Mouse (Mus musculus): ENCODE results near the gene Ankrd23. TPM values are rescaled to one million over a fixed set of nuclear protein-coding genes. Genes with fewer than 3 reads are reported as not detected.
A peak's percentile ranks its signal among the peaks of the same experiment; 100 is the strongest.

Gene Ankrd23
- polyA plus RNA-seq, 1 experiment from 2014 or later: 19.0 TPM

DNA sequence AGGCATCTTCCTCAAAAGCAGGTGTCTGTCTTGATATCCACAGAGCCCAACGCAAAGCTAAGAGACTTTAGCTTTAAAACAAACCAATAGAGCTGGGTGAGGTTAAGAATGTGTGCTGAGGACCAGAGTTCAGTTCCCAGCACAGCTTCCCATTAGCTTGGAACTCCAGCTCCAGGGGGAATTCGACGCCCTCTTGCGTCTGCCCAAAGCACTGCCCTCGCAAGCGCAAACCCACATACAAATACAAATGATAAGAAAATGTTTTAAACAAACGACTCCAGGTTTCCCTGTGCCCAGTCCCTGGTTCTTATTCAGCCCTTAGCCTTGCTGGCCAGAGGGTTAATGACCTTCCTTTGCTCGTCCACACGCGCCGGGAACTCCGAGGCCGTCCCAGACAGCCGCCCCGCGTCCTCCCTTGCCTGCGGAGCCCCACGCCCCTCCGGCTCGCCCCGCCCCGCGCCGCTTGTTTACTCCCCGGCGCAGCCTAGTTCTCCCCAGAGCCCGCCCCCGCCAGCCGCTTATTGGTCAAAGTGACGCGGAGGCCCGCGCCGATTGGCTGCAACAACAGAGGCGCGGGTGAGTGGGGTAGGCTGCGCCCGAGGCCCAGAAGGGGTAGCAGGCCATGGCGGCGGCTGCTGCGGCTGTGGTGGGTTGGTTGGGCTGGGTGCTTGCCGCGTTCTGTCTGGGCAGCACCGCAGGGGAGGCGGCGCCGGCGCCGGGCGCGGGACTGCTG is 25.2 kb downstream of the Ankrd23 start, which contains the start of gene Cnnm3:
Cnnm3 (plus strand) TSS at position 579 of the 733 bp plus-strand sequence.
- ATAC-seq: peak; percentile 97
- no peaks in the 10 kb centered on the region for H3K27me3 ChIP-seq

GRCm38 (mm10) chr1:36508238-36508637 is 28.4 kb downstream of the Ankrd23 start:
- no peak for ATAC-seq
- Histone ChIP-seq H3K9ac (replicated peaks) (no peak overlapping the region), H3K27me3 (no peaks in the 10 kb centered on the region), H3K4me1 (replicated peaks) (peaks cover 6% of the 10 kb centered on the region), H3K27ac (no peak overlapping the region), H3K4me3 (replicated peaks) (no peak overlapping the region), H3K9me3 (no peaks in the 10 kb centered on the region), H3K4me2 (replicated peaks) (no peak overlapping the region), H3K36me3 (peaks cover 15% of the 10 kb centered on the region)
- 92% methylated on average over 5 of the region's 5 CpGs for WGBS

More for the DNA sequence above, 25.2 kb downstream of the Ankrd23 start, which contains the start of gene Cnnm3:
- Histone ChIP-seq H3K36me3 (peaks cover 16% of the 10 kb centered on the region), H3K9ac (replicated peaks) (peak within 1 kb of the TSS; percentile 86), H3K4me2 (replicated peaks) (peak within 1 kb of the TSS; percentile 97), H3K4me1 (replicated peaks) (peaks cover 34% of the 10 kb centered on the region), H3K4me3 (replicated peaks) (peak within 1 kb of the TSS; percentile 95), H3K27ac (peak within 1 kb of the TSS; percentile 99), H3K9me3 (no peaks in the 10 kb centered on the region)
- 2% methylated on average over 40 of the region's 51 CpGs for WGBS

- 0 out of 2 replicates have a peak, but pooled peaks have one; percentile 44 for ATAC-seq
Observed at GRCm38 (mm10) chr1:36501261-36501660, 35.4 kb downstream of the Ankrd23 start.

DNA sequence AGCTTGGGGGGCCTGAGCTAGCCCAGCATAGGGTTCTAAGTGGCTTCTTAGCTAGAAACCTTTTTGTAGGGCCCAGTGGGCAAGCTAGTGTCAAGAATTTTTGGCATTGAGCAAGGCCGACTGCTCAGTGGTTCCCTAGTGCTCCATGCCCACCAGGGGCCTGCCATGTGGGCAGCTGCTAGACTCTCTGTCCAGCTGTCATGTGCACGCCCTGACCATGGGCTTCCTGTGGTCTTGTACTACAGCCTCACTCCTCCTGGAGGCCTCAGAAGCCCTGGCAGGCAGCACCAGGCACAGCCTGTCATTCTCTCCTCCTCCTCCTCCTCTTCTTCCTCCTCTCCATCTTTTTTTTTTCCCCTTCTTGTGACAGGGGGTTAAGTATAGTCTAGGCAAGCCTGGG is 39.4 kb downstream of the Ankrd23 start:
- no peak for ATAC-seq
- H3K36me3 ChIP-seq: peaks cover 15% of the 10 kb centered on the region; the same call in 1 of the 2 replicates
- no peak overlapping the region for H3K9ac ChIP-seq (replicated peaks)

More at GRCm38 (mm10) chr1:36501261-36501660, 35.4 kb downstream of the Ankrd23 start:
- H3K4me3 ChIP-seq (replicated peaks): no peak overlapping the region
- no peak overlapping the region for H3K9ac ChIP-seq (replicated peaks)
- H3K27ac ChIP-seq: no peak overlapping the region
- no peaks in the 10 kb centered on the region for H3K9me3 ChIP-seq
- whole genome bisulfite sequencing: 5% methylated on average over 3 of the region's 3 CpGs
- H3K4me2 ChIP-seq (replicated peaks): no peak overlapping the region
- H3K4me1 ChIP-seq (replicated peaks): no peaks in the 10 kb centered on the region
- peaks cover 17% of the 10 kb centered on the region for H3K36me3 ChIP-seq
- H3K27me3 ChIP-seq: no peaks in the 10 kb centered on the region

DNA sequence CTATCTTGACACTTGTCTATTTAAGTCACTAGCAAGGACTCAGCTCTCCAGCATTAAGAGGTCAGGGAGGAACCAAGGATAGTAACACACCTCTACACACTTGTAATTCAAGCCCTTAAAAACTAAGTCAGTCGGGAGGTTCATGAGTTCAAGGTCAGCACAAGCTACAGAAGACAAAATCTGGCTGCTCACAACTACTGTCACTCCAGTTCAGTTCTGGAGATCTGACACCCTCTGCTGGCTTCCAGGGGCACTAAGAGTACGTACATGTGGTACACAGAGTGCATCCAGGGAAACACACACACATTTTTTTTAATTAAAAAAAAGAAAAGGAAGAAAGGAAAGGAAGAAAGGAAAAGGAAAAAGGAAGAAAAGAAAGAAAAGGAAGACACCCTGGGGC is 40.0 kb downstream of the Ankrd23 start:
- Histone ChIP-seq H3K9me3 (no peaks in the 10 kb centered on the region), H3K4me2 (replicated peaks) (no peak overlapping the region), H3K27ac (no peak overlapping the region), H3K36me3 (peaks cover 15% of the 10 kb centered on the region; the same call in 1 of the 2 replicates), H3K4me1 (replicated peaks) (peaks cover 5% of the 10 kb centered on the region; the same call in 1 of the 2 replicates), H3K9ac (replicated peaks) (no peak overlapping the region), H3K4me3 (replicated peaks) (no peak overlapping the region), H3K27me3 (no peaks in the 10 kb centered on the region)
- ATAC-seq: no peak
- 68% methylated on average over 2 of the region's 2 CpGs for WGBS

More for the DNA sequence above, 39.4 kb downstream of the Ankrd23 start:
- Histone ChIP-seq H3K4me1 (replicated peaks) (peaks cover 3% of the 10 kb centered on the region; the same call in 1 of the 2 replicates), H3K9me3 (no peaks in the 10 kb centered on the region), H3K4me3 (replicated peaks) (no peak overlapping the region), H3K4me2 (replicated peaks) (no peak overlapping the region), H3K27ac (no peak overlapping the region), H3K27me3 (no peaks in the 10 kb centered on the region)
- WGBS: 61% methylated on average over 2 of the region's 2 CpGs

GRCm38 (mm10) chr1:36493299-36493698 is 43.4 kb downstream of the Ankrd23 start:
- peaks cover 3% of the 10 kb centered on the region; the same call in 1 of the 2 replicates for H3K36me3 ChIP-seq
- WGBS: 87% methylated on average over 6 of the region's 6 CpGs
- no peaks in the 10 kb centered on the region for H3K27me3 ChIP-seq
- no peaks in the 10 kb centered on the region for H3K9me3 ChIP-seq
- H3K4me1 ChIP-seq (replicated peaks): peaks cover 8% of the 10 kb centered on the region; the same call in 1 of the 2 replicates
- no peak for ATAC-seq
- no peak overlapping the region for H3K27ac ChIP-seq
- H3K4me2 ChIP-seq (replicated peaks): no peak overlapping the region
- no peak overlapping the region for H3K4me3 ChIP-seq (replicated peaks)
- no peak overlapping the region for H3K9ac ChIP-seq (replicated peaks)

DNA sequence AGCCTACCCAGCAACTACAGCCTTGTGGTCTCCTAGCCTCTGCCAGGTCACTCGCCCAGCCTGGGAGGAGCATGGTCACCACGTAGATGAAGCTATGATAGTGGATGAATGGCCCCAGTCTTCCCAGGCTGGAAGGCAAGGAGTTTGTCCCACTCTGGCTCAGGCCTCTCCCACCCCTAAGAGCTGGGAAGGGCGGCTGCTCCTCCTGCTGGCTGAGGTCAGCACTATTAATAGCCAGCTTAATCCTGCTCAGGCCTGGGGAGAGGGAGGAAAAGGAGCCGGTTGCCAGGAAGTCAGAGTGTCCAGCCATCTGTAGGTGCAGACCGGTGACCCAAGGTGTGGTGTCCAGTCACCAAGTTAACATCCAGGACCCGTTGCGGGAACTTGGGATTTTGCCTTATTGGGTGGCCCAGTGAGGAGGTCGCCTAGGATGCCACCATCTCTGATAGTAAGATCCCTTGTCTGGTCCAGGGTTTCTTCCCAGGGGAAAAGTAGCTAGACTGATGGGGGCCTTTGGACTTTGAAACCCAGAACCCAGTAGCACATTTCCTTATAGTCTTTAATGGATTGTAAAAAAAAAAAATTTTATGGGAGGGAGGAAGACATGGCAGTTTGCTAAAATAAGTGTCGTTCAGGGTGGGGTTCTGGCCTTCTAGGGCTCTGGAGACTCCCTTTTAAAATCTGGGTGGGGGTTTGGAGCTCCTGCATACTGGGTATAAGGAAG is 44.1 kb downstream of the Ankrd23 start:
- no peak overlapping the region for H3K27ac ChIP-seq
- ATAC-seq: 0 out of 2 replicates have a peak, but pooled peaks have one; percentile 50
- H3K4me2 ChIP-seq (replicated peaks): no peak overlapping the region
- H3K9ac ChIP-seq (replicated peaks): no peak overlapping the region
- 42% methylated on average over 9 of the region's 9 CpGs for WGBS
- peaks cover 8% of the 10 kb centered on the region; the same call in 1 of the 2 replicates for H3K4me1 ChIP-seq (replicated peaks)
- H3K27me3 ChIP-seq: no peaks in the 10 kb centered on the region
- no peak overlapping the region for H3K4me3 ChIP-seq (replicated peaks)
- no peaks in the 10 kb centered on the region for H3K36me3 ChIP-seq
- no peaks in the 10 kb centered on the region for H3K9me3 ChIP-seq

GRCm38 (mm10) chr1:36489661-36490060 is 47.0 kb downstream of the Ankrd23 start:
- no peak overlapping the region for H3K27ac ChIP-seq
- peaks cover 8% of the 10 kb centered on the region; the same call in 1 of the 2 replicates for H3K4me1 ChIP-seq (replicated peaks)
- H3K36me3 ChIP-seq: no peaks in the 10 kb centered on the region
- WGBS: 69% methylated on average over 6 of the region's 6 CpGs
- no peak overlapping the region for H3K9ac ChIP-seq (replicated peaks)
- H3K9me3 ChIP-seq: no peaks in the 10 kb centered on the region
- no peak for ATAC-seq
- H3K4me3 ChIP-seq (replicated peaks): no peak overlapping the region
- no peak overlapping the region for H3K4me2 ChIP-seq (replicated peaks)
- H3K27me3 ChIP-seq: no peaks in the 10 kb centered on the region

- ATAC-seq: no peak
- Histone ChIP-seq H3K27ac (no peak overlapping the region), H3K36me3 (no peaks in the 10 kb centered on the region), H3K4me3 (replicated peaks) (no peak overlapping the region), H3K4me1 (replicated peaks) (0 out of 2 replicates have a peak, but pooled peaks cover 3% of the 10 kb centered on the region), H3K4me2 (replicated peaks) (no peak overlapping the region), H3K27me3 (no peaks in the 10 kb centered on the region), H3K9me3 (no peaks in the 10 kb centered on the region), H3K9ac (replicated peaks) (no peak overlapping the region)
- 50% methylated on average over 9 of the region's 9 CpGs for WGBS
Observed at GRCm38 (mm10) chr1:36487111-36487510, 49.6 kb downstream of the Ankrd23 start.

- H3K9ac ChIP-seq (replicated peaks): no peak overlapping the region
- WGBS: 88% methylated on average over 7 of the region's 7 CpGs
- no peaks in the 10 kb centered on the region for H3K36me3 ChIP-seq
- H3K4me3 ChIP-seq (replicated peaks): no peak overlapping the region
- no peak overlapping the region for H3K27ac ChIP-seq
- no peak overlapping the region for H3K4me2 ChIP-seq (replicated peaks)
- H3K27me3 ChIP-seq: no peaks in the 10 kb centered on the region
- no peak for ATAC-seq
- no peaks in the 10 kb centered on the region for H3K9me3 ChIP-seq
- 0 out of 2 replicates have a peak, but pooled peaks cover 3% of the 10 kb centered on the region for H3K4me1 ChIP-seq (replicated peaks)
Observed at GRCm38 (mm10) chr1:36485080-36485479, 51.6 kb downstream of the Ankrd23 start.

DNA sequence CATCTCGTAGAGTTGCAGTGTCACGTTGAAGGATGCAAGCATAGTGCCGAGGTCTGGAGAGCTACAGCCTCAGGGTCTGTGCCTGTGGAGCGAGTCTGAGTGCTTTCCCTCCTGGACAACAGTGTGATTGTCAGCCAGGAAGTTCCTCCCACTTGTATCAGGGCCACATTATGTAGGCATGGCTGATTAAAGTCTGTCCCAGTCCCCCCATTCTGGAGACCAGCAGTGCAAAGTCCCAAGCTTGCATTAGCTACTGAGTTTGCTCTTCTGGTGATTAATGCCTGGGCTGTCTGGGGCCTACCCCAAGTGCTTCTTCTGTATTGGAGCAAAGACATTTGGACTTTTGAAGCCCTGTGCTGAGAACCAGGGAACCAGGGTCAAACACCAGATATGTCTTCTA is 52.9 kb downstream of the Ankrd23 start:
- no peaks in the 10 kb centered on the region for H3K36me3 ChIP-seq
- WGBS: 73% methylated on average over 4 of the region's 4 CpGs
- no peak for ATAC-seq
- H3K4me2 ChIP-seq (replicated peaks): no peak overlapping the region
- H3K9ac ChIP-seq (replicated peaks): no peak overlapping the region
- no peaks in the 10 kb centered on the region for H3K4me1 ChIP-seq (replicated peaks)
- H3K4me3 ChIP-seq (replicated peaks): no peak overlapping the region
- no peak overlapping the region for H3K27ac ChIP-seq
- no peaks in the 10 kb centered on the region for H3K27me3 ChIP-seq
- H3K9me3 ChIP-seq: no peaks in the 10 kb centered on the region
